Mouse (Mus musculus): ENCODE measurements around the gene Eps15l1. TPM values are rescaled to one million over a fixed set of nuclear protein-coding genes. Genes with fewer than 3 reads are reported as not detected.

Eps15l1 gene
- polyA plus RNA-seq, 1 experiment: 3.2 TPM

- no peaks in the 10 kb centered on the region for H3K36me3 ChIP-seq (ENCODE audit: control insufficient read depth)
- no peaks in the 10 kb centered on the region for H3K4me1 ChIP-seq (ENCODE audit: control insufficient read depth)
- no peaks in the 10 kb centered on the region for H3K9me3 ChIP-seq (ENCODE audit: control insufficient read depth, low read length)
- H3K4me3 ChIP-seq (replicated peaks): no peak overlapping the region
- no peak for TF ChIP-seq TAL1 (IDR thresholded peaks at IDR 0.05; ENCODE audit: low read length)
- no peak for TF ChIP-seq GATA1 (IDR thresholded peaks at IDR 0.05; ENCODE audit: low read length)
- no peaks in the 10 kb centered on the region for H3K27me3 ChIP-seq (ENCODE audit: control insufficient read depth)
Measured at GRCm38 (mm10) chr8:72300654-72301400, 120.4 kb downstream of the Eps15l1 start.

- H3K36me3 ChIP-seq (ENCODE audit: control insufficient read depth): no peaks in the 10 kb centered on the region
- H3K27me3 ChIP-seq (ENCODE audit: control insufficient read depth): no peaks in the 10 kb centered on the region
- no peaks in the 10 kb centered on the region for H3K4me1 ChIP-seq (ENCODE audit: control insufficient read depth)
- no peak overlapping the region for H3K4me3 ChIP-seq (replicated peaks)
- no peak for TF ChIP-seq TAL1 (IDR thresholded peaks at IDR 0.05; ENCODE audit: low read length)
- TF ChIP-seq GATA1 (IDR thresholded peaks at IDR 0.05; ENCODE audit: low read length): no peak
- H3K9me3 ChIP-seq (ENCODE audit: control insufficient read depth, low read length): no peaks in the 10 kb centered on the region
Measured at GRCm38 (mm10) chr8:72298928-72299327, 122.3 kb downstream of the Eps15l1 start.

GRCm38 (mm10) chr8:72296561-72296960 lies 124.7 kb downstream of the Eps15l1 start:
- H3K4me1 ChIP-seq (ENCODE audit: control insufficient read depth): no peaks in the 10 kb centered on the region
- TF ChIP-seq GATA1 (IDR thresholded peaks at IDR 0.05; ENCODE audit: low read length) (no peak), TAL1 (IDR thresholded peaks at IDR 0.05; ENCODE audit: low read length) (no peak)
- H3K4me3 ChIP-seq (replicated peaks): no peak overlapping the region
- no peaks in the 10 kb centered on the region for H3K36me3 ChIP-seq (ENCODE audit: control insufficient read depth)
- H3K27me3 ChIP-seq (ENCODE audit: control insufficient read depth): no peaks in the 10 kb centered on the region
- no peaks in the 10 kb centered on the region for H3K9me3 ChIP-seq (ENCODE audit: control insufficient read depth, low read length)

GRCm38 (mm10) chr8:72295679-72296078 lies 125.6 kb downstream of the Eps15l1 start:
- no peaks in the 10 kb centered on the region for H3K9me3 ChIP-seq (ENCODE audit: control insufficient read depth, low read length)
- H3K27me3 ChIP-seq (ENCODE audit: control insufficient read depth): no peaks in the 10 kb centered on the region
- no peaks in the 10 kb centered on the region for H3K36me3 ChIP-seq (ENCODE audit: control insufficient read depth)
- no peaks in the 10 kb centered on the region for H3K4me1 ChIP-seq (ENCODE audit: control insufficient read depth)
- H3K4me3 ChIP-seq (replicated peaks): no peak overlapping the region
- TF ChIP-seq GATA1 (IDR thresholded peaks at IDR 0.05; ENCODE audit: low read length): no peak
- no peak for TF ChIP-seq TAL1 (IDR thresholded peaks at IDR 0.05; ENCODE audit: low read length)

- no peaks in the 10 kb centered on the region for H3K9me3 ChIP-seq (ENCODE audit: control insufficient read depth, low read length)
- H3K4me1 ChIP-seq (ENCODE audit: control insufficient read depth): no peaks in the 10 kb centered on the region
- H3K4me3 ChIP-seq (replicated peaks): no peak overlapping the region
- TF ChIP-seq TAL1 (IDR thresholded peaks at IDR 0.05; ENCODE audit: low read length) (no peak), GATA1 (IDR thresholded peaks at IDR 0.05; ENCODE audit: low read length) (no peak)
- H3K36me3 ChIP-seq (ENCODE audit: control insufficient read depth): no peaks in the 10 kb centered on the region
- H3K27me3 ChIP-seq (ENCODE audit: control insufficient read depth): no peaks in the 10 kb centered on the region
Measured at GRCm38 (mm10) chr8:72295125-72295524, 126.1 kb downstream of the Eps15l1 start.

GRCm38 (mm10) chr8:72293309-72293708 lies 128.0 kb downstream of the Eps15l1 start:
- TF ChIP-seq TAL1 (IDR thresholded peaks at IDR 0.05; ENCODE audit: low read length): no peak
- no peak for TF ChIP-seq GATA1 (IDR thresholded peaks at IDR 0.05; ENCODE audit: low read length)
- H3K9me3 ChIP-seq (ENCODE audit: control insufficient read depth, low read length): no peaks in the 10 kb centered on the region
- H3K4me1 ChIP-seq (ENCODE audit: control insufficient read depth): no peaks in the 10 kb centered on the region
- no peak overlapping the region for H3K4me3 ChIP-seq (replicated peaks)
- H3K27me3 ChIP-seq (ENCODE audit: control insufficient read depth): no peaks in the 10 kb centered on the region
- H3K36me3 ChIP-seq (ENCODE audit: control insufficient read depth): no peaks in the 10 kb centered on the region

- no peaks in the 10 kb centered on the region for H3K4me1 ChIP-seq (ENCODE audit: control insufficient read depth)
- TF ChIP-seq GATA1 (IDR thresholded peaks at IDR 0.05; ENCODE audit: low read length): no peak
- no peak for TF ChIP-seq TAL1 (IDR thresholded peaks at IDR 0.05; ENCODE audit: low read length)
- no peaks in the 10 kb centered on the region for H3K36me3 ChIP-seq (ENCODE audit: control insufficient read depth)
- no peaks in the 10 kb centered on the region for H3K9me3 ChIP-seq (ENCODE audit: control insufficient read depth, low read length)
- H3K4me3 ChIP-seq (replicated peaks): no peak overlapping the region
- no peaks in the 10 kb centered on the region for H3K27me3 ChIP-seq (ENCODE audit: control insufficient read depth)
Measured at GRCm38 (mm10) chr8:72291104-72291503, 130.2 kb downstream of the Eps15l1 start.

Other genes starting within 250 kb of the Eps15l1 start
- 0.04 and 0.05 TPM in 2 replicates for gene Hsh2d, start 231.8 kb downstream of the Eps15l1 start, polyA plus RNA-seq (2012)
- not detected in 2 replicates for gene Cib3, start 208.6 kb downstream of the Eps15l1 start, polyA plus RNA-seq (2012)
- not detected in 2 replicates for gene Gm11034, start 207.8 kb downstream of the Eps15l1 start, polyA plus RNA-seq (2012)
- gene Fam32a, start 201.7 kb downstream of the Eps15l1 start, polyA plus RNA-seq (2012): 7.4 and 8.4 TPM in 2 replicates
- gene Ap1m1, start 181.4 kb downstream of the Eps15l1 start, polyA plus RNA-seq (2012): 15.3 and 18.4 TPM in 2 replicates
- gene Gm10282, start 116.2 kb downstream of the Eps15l1 start, polyA plus RNA-seq (2012): 5.6 and 6.0 TPM in 2 replicates
- gene Klf2, start 102.4 kb downstream of the Eps15l1 start, polyA plus RNA-seq (2012): 1.4 TPM in 2 replicates
- gene Calr3, start 22.4 kb upstream of the Eps15l1 start, polyA plus RNA-seq (2012): not detected in 2 replicates
- gene 1700030K09Rik, start 22.4 kb upstream of the Eps15l1 start, polyA plus RNA-seq (2012): 0.05 and 0.08 TPM in 2 replicates
- 13.3 and 16.8 TPM in 2 replicates for gene Cherp, start 53.8 kb upstream of the Eps15l1 start, polyA plus RNA-seq (2012)
- 0.29 and 0.33 TPM in 2 replicates for gene Slc35e1, start 71.2 kb upstream of the Eps15l1 start, polyA plus RNA-seq (2012)
- gene Med26, start 126.8 kb upstream of the Eps15l1 start, polyA plus RNA-seq (2012): 3.0 and 3.1 TPM in 2 replicates
- 0.66 and 0.97 TPM in 2 replicates for gene Smim7, start 149.6 kb upstream of the Eps15l1 start, polyA plus RNA-seq (2012)
- 0.06 and 0.14 TPM in 2 replicates for gene Tmem38a, start 150.6 kb upstream of the Eps15l1 start, polyA plus RNA-seq (2012)
- under 0.01 TPM in 1 of 2 replicates, not detected in the other for gene Nwd1, start 225.3 kb upstream of the Eps15l1 start, polyA plus RNA-seq (2012)

All from erythroblast, embryonic 14.5 days (primary cell).